Mouse (Mus musculus) heart, postnatal 0 days (tissue): Measurements from ENCODE around the gene Csnk1g2.

Source experiments
- CTCF ChIP-seq: IDR thresholded peaks from 2 replicates; pipeline ENCODE4 v1.5.1; 2016; ENCODE audit warnings: antibody characterized with exemption, control low read depth, low read depth
- EP300 ChIP-seq: IDR thresholded peaks from 2 replicates; pipeline ENCODE4 v1.6.1; 2016; ENCODE audit warnings: antibody characterized with exemption, low read depth

DNA sequence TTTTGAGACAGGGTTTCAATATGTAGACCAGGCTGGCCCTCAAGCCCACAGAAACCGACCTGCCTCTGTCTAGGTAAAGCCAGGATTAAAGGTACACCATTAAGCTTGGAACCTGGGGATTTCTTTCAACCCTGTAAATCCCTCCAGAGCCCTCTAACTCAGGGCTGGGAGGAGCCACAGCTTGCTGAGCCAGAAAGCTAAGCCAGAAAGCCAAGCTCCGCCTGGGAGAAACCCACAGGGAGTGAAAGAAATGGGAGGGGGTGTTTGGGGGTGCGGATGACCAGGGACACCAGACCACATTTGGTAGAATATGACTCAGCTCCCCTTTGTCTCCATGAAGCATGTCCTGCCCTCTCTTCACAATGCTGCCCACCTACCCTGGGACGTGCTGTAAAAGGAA lies 26.3 kb upstream of the Csnk1g2 start:
- TF ChIP-seq CTCF (no peak), EP300 (no peak)
